ENCODE assay signal across 28 mouse cellular contexts in the genomic region with DNA sequence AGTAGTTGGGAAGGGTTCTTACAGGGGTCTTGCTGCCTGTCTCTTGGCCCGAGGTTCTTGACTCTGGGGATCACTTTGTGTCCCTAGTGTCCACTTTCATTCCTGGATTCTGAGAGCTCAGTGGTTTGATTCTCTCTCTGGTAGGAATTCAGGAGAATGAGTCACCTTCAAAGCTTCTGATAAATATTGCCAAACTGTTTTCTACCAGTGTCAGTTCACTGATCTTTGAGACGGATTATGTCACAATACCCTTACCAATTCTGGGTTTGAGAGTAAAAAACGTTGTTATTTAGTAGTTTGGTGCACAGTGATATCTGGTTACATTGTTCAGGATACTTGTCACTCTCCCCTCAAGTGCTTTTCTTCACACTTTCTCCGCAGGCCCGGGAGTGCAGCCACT. TPM values are rescaled to one million over a fixed set of nuclear protein-coding genes. Genes with fewer than 3 reads are reported as not detected.
DNase-seq lines count a peak whose midpoint lies in the region; ATAC-seq and TF ChIP-seq lines count a peak whose summit lies in the region.
"Had no signal": no experiment of that assay in that cellular context is flagged by ENCODE, and none has a peak within 500 bp of the region (broad histone marks: within the 10 kb centered on the region; RNA-seq: fewer than 3 reads in every experiment).

No protein-coding gene starts in this region.

- no peak overlapping the region for H3K4me2 ChIP-seq in heart, embryonic 13.5 days
- H3K4me2 ChIP-seq in heart, embryonic 12.5 days, result no peak overlapping the region
- peak overlapping the region; percentile 43 for H3K4me2 ChIP-seq in intestine, embryonic 15.5 days (replicated peaks)
- peak overlapping the region; percentile 41 for H3K4me2 ChIP-seq in stomach, postnatal 0 days (replicated peaks; ENCODE audit: low read depth)
- H3K4me2 ChIP-seq: embryonic facial prominence, embryonic 13.5 days; forebrain, embryonic 13.5 days; hindbrain, embryonic 12.5 days; neural tube, embryonic 13.5 days had no signal

- H3K4me3 ChIP-seq in heart, embryonic 13.5 days, result no peak overlapping the region
- H3K4me3 ChIP-seq in heart, embryonic 12.5 days, result no peak overlapping the region
- H3K4me3 ChIP-seq in intestine, embryonic 15.5 days (replicated peaks), result peak overlapping the region; percentile 19; the same call in 1 of the 2 replicates
- H3K4me3 ChIP-seq in stomach, postnatal 0 days (ENCODE audit: low read depth, low read length), result peak overlapping the region; percentile 1
- H3K4me3 ChIP-seq in midbrain, embryonic 10.5 days, result no peak overlapping the region
- H3K4me3 ChIP-seq: embryonic facial prominence, embryonic 13.5 days; erythroblast, embryonic 14.5 days; forebrain, embryonic 13.5 days; gastrocnemius, adult 2 months; hindbrain, embryonic 12.5 days; myocyte; neural tube, embryonic 13.5 days had no signal

- no peak for TF ChIP-seq EP300 in stomach, postnatal 0 days (optimal IDR thresholded peaks at IDR 0.05)

- ATAC-seq in heart, embryonic 13.5 days (ENCODE audit: extremely low read depth, insufficient number of reproducible peaks, low FRiP score, low TSS enrichment), result no peak
- no peak for ATAC-seq in heart, embryonic 12.5 days (ENCODE audit: insufficient number of reproducible peaks, low FRiP score)
- no peak for ATAC-seq in intestine, embryonic 15.5 days
- no peak for ATAC-seq in stomach, postnatal 0 days (ENCODE audit: low FRiP score, low TSS enrichment)
- ATAC-seq: forebrain, embryonic 13.5 days; midbrain, embryonic 16.5 days had no signal

- H3K27me3 ChIP-seq in heart, embryonic 13.5 days (replicated peaks), result peaks cover 6% of the 10 kb centered on the region; the same call in 1 of the 2 replicates
- no peaks in the 10 kb centered on the region for H3K27me3 ChIP-seq in heart, embryonic 12.5 days (replicated peaks)
- no peaks in the 10 kb centered on the region for H3K27me3 ChIP-seq in intestine, embryonic 15.5 days (replicated peaks)
- no peaks in the 10 kb centered on the region for H3K27me3 ChIP-seq in stomach, postnatal 0 days (ENCODE audit: control insufficient read depth, insufficient read depth, low read length)
- no peaks in the 10 kb centered on the region for H3K27me3 ChIP-seq in midbrain, embryonic 10.5 days (ENCODE audit: low read depth, poor library complexity, severe bottlenecking)
- H3K27me3 ChIP-seq: embryonic facial prominence, embryonic 13.5 days; forebrain, embryonic 13.5 days; hindbrain, embryonic 12.5 days; neural tube, embryonic 13.5 days had no signal

- peaks cover 22% of the 10 kb centered on the region for H3K4me1 ChIP-seq in heart, embryonic 13.5 days
- H3K4me1 ChIP-seq in heart, embryonic 12.5 days (replicated peaks), result peaks cover 13% of the 10 kb centered on the region
- H3K4me1 ChIP-seq in intestine, embryonic 15.5 days (replicated peaks), result peaks cover 29% of the 10 kb centered on the region; the same call in 1 of the 2 replicates
- 0 out of 2 replicates have a peak, but pooled peaks cover 2% of the 10 kb centered on the region for H3K4me1 ChIP-seq in stomach, postnatal 0 days (replicated peaks; ENCODE audit: control insufficient read depth, insufficient read depth)
- H3K4me1 ChIP-seq in midbrain, embryonic 10.5 days, result peaks cover 6% of the 10 kb centered on the region; the same call in 1 of the 2 replicates
- H3K4me1 ChIP-seq: embryonic facial prominence, embryonic 13.5 days; forebrain, embryonic 13.5 days; hindbrain, embryonic 12.5 days; neural tube, embryonic 13.5 days had no signal

- no peak overlapping the region for H3K9ac ChIP-seq in heart, embryonic 13.5 days
- no peak overlapping the region for H3K9ac ChIP-seq in heart, embryonic 12.5 days
- no peak overlapping the region for H3K9ac ChIP-seq in intestine, embryonic 15.5 days
- no peak overlapping the region for H3K9ac ChIP-seq in stomach, postnatal 0 days (ENCODE audit: low read length)
- H3K9ac ChIP-seq: embryonic facial prominence, embryonic 13.5 days; forebrain, embryonic 13.5 days; hindbrain, embryonic 12.5 days; liver, embryonic 14.5 days; neural tube, embryonic 13.5 days had no signal

- H3K9me3 ChIP-seq in heart, embryonic 13.5 days, result no peaks in the 10 kb centered on the region
- H3K9me3 ChIP-seq in heart, embryonic 12.5 days (replicated peaks), result no peaks in the 10 kb centered on the region
- H3K9me3 ChIP-seq in intestine, embryonic 15.5 days, result no peaks in the 10 kb centered on the region
- no peaks in the 10 kb centered on the region for H3K9me3 ChIP-seq in stomach, postnatal 0 days (ENCODE audit: control insufficient read depth, low read length)
- H3K9me3 ChIP-seq in midbrain, embryonic 10.5 days (replicated peaks), result no peaks in the 10 kb centered on the region
- H3K9me3 ChIP-seq: embryonic facial prominence, embryonic 13.5 days; forebrain, embryonic 13.5 days; hindbrain, embryonic 12.5 days; neural tube, embryonic 13.5 days had no signal

- H3K36me3 ChIP-seq in heart, embryonic 13.5 days, result no peaks in the 10 kb centered on the region
- no peaks in the 10 kb centered on the region for H3K36me3 ChIP-seq in heart, embryonic 12.5 days
- H3K36me3 ChIP-seq in intestine, embryonic 15.5 days, result no peaks in the 10 kb centered on the region
- H3K36me3 ChIP-seq in stomach, postnatal 0 days (ENCODE audit: control insufficient read depth, insufficient read depth, low read length), result no peaks in the 10 kb centered on the region
- H3K36me3 ChIP-seq in midbrain, embryonic 10.5 days, result peaks cover 7% of the 10 kb centered on the region; the same call in 1 of the 2 replicates
- H3K36me3 ChIP-seq: embryonic facial prominence, embryonic 13.5 days; hindbrain, embryonic 12.5 days had no signal

- H3K27ac ChIP-seq in heart, embryonic 13.5 days (replicated peaks), result 0 out of 2 replicates have a peak overlapping the region, but pooled peaks have one; percentile 9
- H3K27ac ChIP-seq in heart, embryonic 12.5 days (ENCODE audit: poor library complexity, severe bottlenecking), result no peak overlapping the region
- peak overlapping the region; percentile 18 for H3K27ac ChIP-seq in intestine, embryonic 15.5 days
- H3K27ac ChIP-seq in stomach, postnatal 0 days (replicated peaks), result peak overlapping the region; percentile 69; the same call in 1 of the 2 replicates
- no peak overlapping the region for H3K27ac ChIP-seq in midbrain, embryonic 10.5 days (replicated peaks)
- H3K27ac ChIP-seq: embryonic facial prominence, embryonic 13.5 days; forebrain, embryonic 13.5 days; gastrocnemius, adult 2 months; hindbrain, embryonic 12.5 days; liver, embryonic 14.5 days; neural tube, embryonic 13.5 days had no signal

- no peak for TF ChIP-seq CTCF in stomach, postnatal 0 days (IDR thresholded peaks at IDR 0.05; ENCODE audit: low read depth)

- WGBS in heart, embryonic 13.5 days, result 27% methylated on average over 5 of the region's 5 CpGs
- 23% methylated on average over 5 of the region's 5 CpGs for WGBS in heart, embryonic 12.5 days
- 39% methylated on average over 5 of the region's 5 CpGs for WGBS in intestine, embryonic 15.5 days
- WGBS in stomach, postnatal 0 days, result 38% methylated on average over 5 of the region's 5 CpGs
- 52% methylated on average over 5 of the region's 5 CpGs for WGBS in midbrain, embryonic 10.5 days

- peak; percentile 33 for DNase-seq in 416B (ENCODE audit: low read depth)
- DNase-seq in stomach, postnatal 0 days (ENCODE audit: low spot score), result no peak
- no peak for DNase-seq in c-Kit-positive CD71-positive TER-119-positive erythroid progenitor cells, embryonic 14.5 days (ENCODE audit: low spot score)
- no peak for DNase-seq in midbrain, embryonic 10.5 days (ENCODE audit: low spot score)
- DNase-seq: adrenal gland, postnatal 10 days; B cell, adult 2 months; cerebellum, adult 2 months; cerebellum, postnatal 25 days; embryo, embryonic 11 days; gastrocnemius, adult 2 months; heart, postnatal 10 days; kidney, adult 8-10 months; kidney, postnatal 14 days; lung, postnatal 4 days; right cerebral cortex, adult 18-20 months; thymus, adult 18-20 months; thymus, postnatal 4 days had no signal

RNA-seq across cellular contexts. Expression of gene Smpd3, which starts 57.6 kb away (rescaled TPM):
- polyA plus RNA-seq in heart, embryonic 13.5 days (2015; fragmentation: Nextera tagmentation; extraction: Ambion mirVana), result 1.6 and 2.0 TPM in 2 replicates
- 2.5 and 2.8 TPM in 2 replicates for polyA plus RNA-seq in heart, embryonic 12.5 days (2016; fragmentation: Nextera tagmentation; extraction: Ambion mirVana)
- 21.8 and 22.3 TPM in 2 replicates for polyA plus RNA-seq in intestine, embryonic 15.5 days (2015; fragmentation: Nextera tagmentation; extraction: Ambion mirVana)
- polyA plus RNA-seq in stomach, postnatal 0 days (2015; fragmentation: Nextera tagmentation; extraction: Ambion mirVana), result 47.6 and 47.7 TPM in 2 replicates
- 10.4 and 17.3 TPM in 2 replicates for polyA plus RNA-seq in midbrain, embryonic 10.5 days (2016; fragmentation: Nextera tagmentation; extraction: Ambion mirVana)
- polyA plus RNA-seq: erythroblast, embryonic 14.5 days had no signal

Comparison
In these comparisons a context has a peak if more than half of its experiments do, and no peak if none do; other contexts are left out.
1. H3K27ac ChIP-seq: peak in heart, embryonic 13.5 days (single experiment), intestine, embryonic 15.5 days (single experiment) and stomach, postnatal 0 days (single experiment); none in heart, embryonic 12.5 days (single experiment) and midbrain, embryonic 10.5 days (single experiment).
2. H3K4me2 ChIP-seq: peak in intestine, embryonic 15.5 days (single experiment) and stomach, postnatal 0 days (single experiment); none in heart, embryonic 13.5 days (single experiment) and heart, embryonic 12.5 days (single experiment).
3. H3K4me3 ChIP-seq: peak in intestine, embryonic 15.5 days (single experiment) and stomach, postnatal 0 days (single experiment); none in heart, embryonic 13.5 days (single experiment), heart, embryonic 12.5 days (single experiment) and midbrain, embryonic 10.5 days (single experiment).